Mouse (Mus musculus): ENCODE data around the gene Samd8. TPM values are rescaled to one million over a fixed set of nuclear protein-coding genes. Genes with fewer than 3 reads are reported as not detected.

Gene Samd8
- total RNA-seq, 2 experiments from 2014 or later, result 28.4 to 28.9 TPM

- intact Hi-C loops (cut with DNase I), result no loop called here
- DNase-seq, result peak; percentile 84 to 88
These were observed 72.6 kb downstream of the Samd8 start for GRCm38 (mm10) chr14:21822795-21823374.

GRCm38 (mm10) chr14:21823897-21824296, 73.6 kb downstream of the Samd8 start:
- DNase-seq, result no peak
- intact Hi-C loops (cut with DNase I), result no loop called here

- intact Hi-C loops (cut with DNase I), result no loop called here
- no peak for DNase-seq
These were observed 74.6 kb downstream of the Samd8 start, which contains the start of gene Vdac2 for GRCm38 (mm10) chr14:21824938-21825337. Vdac2 (plus strand) TSS chr14:21825238.

GRCm38 (mm10) chr14:21825786-21826491, 75.6 kb downstream of the Samd8 start:
- no peak for DNase-seq
- intact Hi-C loops (cut with DNase I), result no loop called here

GRCm38 (mm10) chr14:21830876-21831767, 80.8 kb downstream of the Samd8 start:
- peak; percentile 96 to 99 for DNase-seq
- intact Hi-C loops (cut with DNase I), result no loop called here

GRCm38 (mm10) chr14:21831830-21832403, 81.6 kb downstream of the Samd8 start:
- no peak for DNase-seq
- intact Hi-C loops (cut with DNase I), result loop anchor here (1.0 kb wide), 1 partner anchor 14 kb away; no protein-coding TSS in a partner anchor

- intact Hi-C loops (cut with DNase I), result no loop called here
These were observed 88.1 kb downstream of the Samd8 start for GRCm38 (mm10) chr14:21838336-21839017.

GRCm38 (mm10) chr14:21841819-21842592, 91.7 kb downstream of the Samd8 start:
- DNase-seq, result no peak
- intact Hi-C loops (cut with DNase I), result no loop called here

More at GRCm38 (mm10) chr14:21838336-21839017, 88.1 kb downstream of the Samd8 start:
- DNase-seq, result no peak

GRCm38 (mm10) chr14:21843263-21843662, 92.9 kb downstream of the Samd8 start:
- no peak for DNase-seq
- intact Hi-C loops (cut with DNase I), result no loop called here

- intact Hi-C loops (cut with DNase I), result loop anchor here (1.0 to 5.0 kb wide), 2 partner anchors 15 to 710 kb away; no protein-coding TSS in a partner anchor
- no peak for DNase-seq
These were observed 96.6 kb downstream of the Samd8 start for GRCm38 (mm10) chr14:21846827-21847380.

GRCm38 (mm10) chr14:21847381-21848165, 97.2 kb downstream of the Samd8 start:
- intact Hi-C loops (cut with DNase I), result loop anchor here (2.0 to 5.0 kb wide), 2 partner anchors 97 to 710 kb away; partner anchors contain the start of genes Dusp13 and Samd8
- peak in 1 of 2 experiments; percentile 34 for DNase-seq

Other genes with a start within 250 kb of the Samd8 start
- not detected for gene Dupd1, start 36.0 kb upstream of the Samd8 start, total RNA-seq (2021)
- gene Dusp13, start 650 bp downstream of the Samd8 start, total RNA-seq (2021), result under 1 TPM in 1 of 2 experiments, not detected in 1; 0.35 TPM
- 100 to 1,000 TPM; 491 to 519 TPM for gene Vdac2, start 74.7 kb downstream of the Samd8 start, total RNA-seq (2021)
- 1 to 10 TPM; 8.5 to 8.8 TPM for gene Comtd1, start 98.4 kb downstream of the Samd8 start, total RNA-seq (2021)
- gene Zfp503, start 239.1 kb downstream of the Samd8 start, total RNA-seq (2021), result 1 to 10 TPM; 1.8 to 2.2 TPM

Measured in heart, postnatal 36 days (tissue).